Comparison of ENCODE assay signal across 24 mouse cellular contexts in the genomic region with DNA sequence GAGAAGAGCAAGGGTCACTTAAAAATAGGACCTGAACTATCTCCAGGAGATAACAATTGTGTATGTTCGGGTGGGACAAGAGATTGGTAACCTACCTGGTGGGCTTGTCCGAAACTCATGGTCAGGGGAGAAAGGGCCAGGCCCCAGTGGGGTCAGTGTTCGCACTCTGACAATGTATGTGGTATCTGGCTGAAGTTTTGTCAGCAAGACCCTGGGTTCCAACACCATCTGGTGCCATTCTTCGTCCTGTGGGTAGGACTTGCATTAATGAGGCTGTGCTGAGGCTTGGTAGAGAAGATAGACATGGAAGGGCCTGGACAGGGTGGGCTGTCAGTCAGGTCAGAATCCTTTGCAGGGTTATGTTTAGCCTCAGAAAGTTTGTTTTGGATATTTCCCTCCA. TPM values are rescaled to one million over a fixed set of nuclear protein-coding genes. Genes with fewer than 3 reads are reported as not detected.
DNase-seq lines count a peak whose midpoint lies in the region; ATAC-seq and TF ChIP-seq lines count a peak whose summit lies in the region.
"Had no signal": no experiment of that assay in that cellular context is flagged by ENCODE, and none has a peak within 500 bp of the region (broad histone marks: within the 10 kb centered on the region; RNA-seq: fewer than 3 reads in every experiment).

No protein-coding gene starts in this region.

- TF ChIP-seq POLR2A in myocyte (IDR thresholded peaks at IDR 0.05; ENCODE audit: insufficient read length, low read depth), result no peak

- H3K36me3 ChIP-seq in lung, embryonic 15.5 days, result peaks cover 19% of the 10 kb centered on the region
- H3K36me3 ChIP-seq in myocyte (ENCODE audit: control insufficient read depth, insufficient read depth), result peaks cover 18% of the 10 kb centered on the region
- peaks cover 19% of the 10 kb centered on the region for H3K36me3 ChIP-seq in forebrain, postnatal 0 days (ENCODE audit: insufficient read depth)

- H3K9me3 ChIP-seq in lung, embryonic 15.5 days, result no peaks in the 10 kb centered on the region
- H3K9me3 ChIP-seq in forebrain, postnatal 0 days (ENCODE audit: low read length), result no peaks in the 10 kb centered on the region
- H3K9me3 ChIP-seq: G1E had no signal

- DNase-seq in heart, adult 11 months, result peak; percentile 86
- DNase-seq in heart, adult 8-10 months (ENCODE audit: low spot score), result no peak
- DNase-seq in lung, postnatal 4 days, result no peak
- DNase-seq in forebrain, postnatal 0 days, result no peak
- DNase-seq: adrenal gland, adult 2 months; adrenal gland, adult 8-10 months; adrenal gland, postnatal 10 days; adrenal gland, postnatal 14 days; adrenal gland, postnatal 25 days; adrenal gland, postnatal 36 days; B cell, adult 2 months; cerebellum, adult 11 months; cerebellum, adult 11-12 months; cerebellum, adult 18-20 months had no signal

- no peak overlapping the region for H3ac ChIP-seq in myocyte (ENCODE audit: control insufficient read depth, insufficient read length)

- no peak overlapping the region for H3K9ac ChIP-seq in lung, embryonic 15.5 days
- no peak overlapping the region for H3K9ac ChIP-seq in forebrain, postnatal 0 days

- no peak overlapping the region for H3K4me2 ChIP-seq in lung, embryonic 15.5 days
- H3K4me2 ChIP-seq in myocyte (ENCODE audit: low read depth), result no peak overlapping the region
- H3K4me2 ChIP-seq in forebrain, postnatal 0 days (ENCODE audit: low read depth), result no peak overlapping the region

- ATAC-seq in lung, embryonic 15.5 days (ENCODE audit: borderline replicate concordance, extremely low read depth, low FRiP score, low TSS enrichment), result no peak
- no peak for ATAC-seq in forebrain, postnatal 0 days
- ATAC-seq: activated CD4-positive, CD25-positive, alpha-beta regulatory T cell, adult 4 months; CD4-positive, CD25-positive, alpha-beta regulatory T cell, adult 4 months; Patski had no signal

- no peak for TF ChIP-seq CTCF in forebrain, postnatal 0 days (IDR thresholded peaks at IDR 0.05; ENCODE audit: low read depth)

- H3K27ac ChIP-seq in lung, embryonic 15.5 days, result peak overlapping the region; percentile 71; the same call in 1 of the 2 replicates
- no peak overlapping the region for H3K27ac ChIP-seq in forebrain, postnatal 0 days (ENCODE audit: low read depth, low read length)

- peaks cover 30% of the 10 kb centered on the region for H3K4me1 ChIP-seq in lung, embryonic 15.5 days
- H3K4me1 ChIP-seq in forebrain, postnatal 0 days (ENCODE audit: insufficient read depth), result no peaks in the 10 kb centered on the region

- 87% methylated on average over 4 of the region's 4 CpGs for WGBS in lung, embryonic 15.5 days
- 87% methylated on average over 4 of the region's 4 CpGs for WGBS in forebrain, postnatal 0 days

- no peaks in the 10 kb centered on the region for H3K27me3 ChIP-seq in lung, embryonic 15.5 days
- no peaks in the 10 kb centered on the region for H3K27me3 ChIP-seq in myocyte (ENCODE audit: control insufficient read depth, insufficient read depth, insufficient read length)
- H3K27me3 ChIP-seq in forebrain, postnatal 0 days (ENCODE audit: insufficient read depth, low read length), result no peaks in the 10 kb centered on the region
- H3K27me3 ChIP-seq: CH12.LX, Patski had no signal

- no peaks in the 10 kb centered on the region for H3K79me2 ChIP-seq in myocyte (ENCODE audit: control insufficient read depth, insufficient read depth)

- no peak overlapping the region for H3K4me3 ChIP-seq in lung, embryonic 15.5 days
- H3K4me3 ChIP-seq in myocyte, result no peak overlapping the region
- no peak overlapping the region for H3K4me3 ChIP-seq in forebrain, postnatal 0 days (ENCODE audit: low read depth, low read length)

TF ChIP-seq in myocyte, 11 proteins besides CTCF, POLR2A, EP300 and RAD21:
- TF ChIP-seq TCF3 (IDR thresholded peaks at IDR 0.05; ENCODE audit: insufficient read length, low read depth), result no peak
- peak; percentile 82 for TF ChIP-seq POLR2AphosphoS2 (IDR thresholded peaks at IDR 0.05; ENCODE audit: insufficient read length, low read depth)

RNA-seq across cellular contexts. Expression of a gene that starts 9.0 kb away (rescaled TPM):
- total RNA-seq in heart, adult 8-10 months (2022), result under 1 TPM; 0.19 to 0.37 (median 0.27) TPM
- polyA plus RNA-seq in lung, embryonic 15.5 days (2015; fragmentation: Nextera tagmentation; extraction: Ambion mirVana), result 14.2 and 16.9 TPM in 2 replicates
- 6.3 TPM for polyA plus RNA-seq in myocyte (2012; fragmentation: generic; extraction: Trizol)
- total RNA-seq in forebrain, postnatal 0 days (2014; rRNA removed), result 0.62 and 0.86 TPM in 2 replicates
- 0.20 and 0.67 TPM in 2 replicates for polyA plus RNA-seq in forebrain, postnatal 0 days (2015; fragmentation: Nextera tagmentation; extraction: Ambion mirVana)
- total RNA-seq: CH12.LX, G1E, MEL had no signal
- polyA plus RNA-seq: G1E had no signal

RNA-seq across cellular contexts. Expression of a gene that starts 14.6 kb away (rescaled TPM):
- 10 to 100 TPM; 39.3 to 47.4 (median 44.6) TPM for total RNA-seq in heart, adult 8-10 months (2022)
- 161 and 167 TPM in 2 replicates for polyA plus RNA-seq in lung, embryonic 15.5 days (2015; fragmentation: Nextera tagmentation; extraction: Ambion mirVana)
- 467 TPM for polyA plus RNA-seq in myocyte (2012; fragmentation: generic; extraction: Trizol)
- total RNA-seq in forebrain, postnatal 0 days (2014; rRNA removed), result 30.5 and 35.6 TPM in 2 replicates
- 43.5 and 51.6 TPM in 2 replicates for polyA plus RNA-seq in forebrain, postnatal 0 days (2015; fragmentation: Nextera tagmentation; extraction: Ambion mirVana)

RNA-seq across cellular contexts. Expression of a gene that starts 36.0 kb away (rescaled TPM):
- total RNA-seq in heart, adult 8-10 months (2022), result not detected
- not detected in 2 replicates for polyA plus RNA-seq in lung, embryonic 15.5 days (2015; fragmentation: Nextera tagmentation; extraction: Ambion mirVana)
- not detected for polyA plus RNA-seq in myocyte (2012; fragmentation: generic; extraction: Trizol)
- total RNA-seq in forebrain, postnatal 0 days (2014; rRNA removed), result not detected in 2 replicates
- not detected in 2 replicates for polyA plus RNA-seq in forebrain, postnatal 0 days (2015; fragmentation: Nextera tagmentation; extraction: Ambion mirVana)
- total RNA-seq: CH12.LX, ES-E14, MEL had no signal
- polyA plus RNA-seq: activated CD4-positive, CD25-positive, alpha-beta regulatory T cell, adult 4 months; C2C12; CD4-positive, CD25-positive, alpha-beta regulatory T cell, adult 4 months; G1E; Patski had no signal

RNA-seq across cellular contexts. Expression of a gene that starts 39.6 kb away (rescaled TPM):
- under 1 TPM; 0.44 to 0.82 (median 0.51) TPM for total RNA-seq in heart, adult 8-10 months (2022)
- polyA plus RNA-seq in lung, embryonic 15.5 days (2015; fragmentation: Nextera tagmentation; extraction: Ambion mirVana), result 0.06 and 0.14 TPM in 2 replicates
- 4.2 TPM for polyA plus RNA-seq in myocyte (2012; fragmentation: generic; extraction: Trizol)
- total RNA-seq in forebrain, postnatal 0 days (2014; rRNA removed), result 59.2 and 72.2 TPM in 2 replicates
- polyA plus RNA-seq in forebrain, postnatal 0 days (2015; fragmentation: Nextera tagmentation; extraction: Ambion mirVana), result 5.3 and 5.6 TPM in 2 replicates
- total RNA-seq: adrenal gland, postnatal 25 days; MEL had no signal
- polyA plus RNA-seq: activated CD4-positive, CD25-positive, alpha-beta regulatory T cell, adult 4 months; CD4-positive, CD25-positive, alpha-beta regulatory T cell, adult 4 months had no signal

RNA-seq across cellular contexts. Expression of a gene that starts 41.2 kb away (rescaled TPM):
- total RNA-seq in heart, adult 8-10 months (2022), result under 1 TPM in 1 of 4 experiments, not detected in 3; 0.25 TPM
- polyA plus RNA-seq in lung, embryonic 15.5 days (2015; fragmentation: Nextera tagmentation; extraction: Ambion mirVana), result not detected in 2 replicates
- polyA plus RNA-seq in myocyte (2012; fragmentation: generic; extraction: Trizol), result not detected
- 0.77 TPM in 1 of 2 replicates, not detected in the other for total RNA-seq in forebrain, postnatal 0 days (2014; rRNA removed)
- not detected in 2 replicates for polyA plus RNA-seq in forebrain, postnatal 0 days (2015; fragmentation: Nextera tagmentation; extraction: Ambion mirVana)
- total RNA-seq: CH12.LX, ES-E14, MEL had no signal
- polyA plus RNA-seq: adrenal gland, adult 2 months; C2C12; CD4-positive, CD25-positive, alpha-beta regulatory T cell, adult 4 months; G1E; Patski had no signal
